Mouse (Mus musculus): ENCODE measurements around the gene Dusp1. TPM values are rescaled to one million over a fixed set of nuclear protein-coding genes. Genes with fewer than 3 reads are reported as not detected.

Dusp1 gene
- 38.0 TPM for polyA plus RNA-seq (2015; fragmentation: Illumina TruSeq; extraction: RNeasy Lipid Tissue Mini Kit (QIAGEN cat#74804); ENCODE audit: insufficient read depth, low replicate concordance)

DNA sequence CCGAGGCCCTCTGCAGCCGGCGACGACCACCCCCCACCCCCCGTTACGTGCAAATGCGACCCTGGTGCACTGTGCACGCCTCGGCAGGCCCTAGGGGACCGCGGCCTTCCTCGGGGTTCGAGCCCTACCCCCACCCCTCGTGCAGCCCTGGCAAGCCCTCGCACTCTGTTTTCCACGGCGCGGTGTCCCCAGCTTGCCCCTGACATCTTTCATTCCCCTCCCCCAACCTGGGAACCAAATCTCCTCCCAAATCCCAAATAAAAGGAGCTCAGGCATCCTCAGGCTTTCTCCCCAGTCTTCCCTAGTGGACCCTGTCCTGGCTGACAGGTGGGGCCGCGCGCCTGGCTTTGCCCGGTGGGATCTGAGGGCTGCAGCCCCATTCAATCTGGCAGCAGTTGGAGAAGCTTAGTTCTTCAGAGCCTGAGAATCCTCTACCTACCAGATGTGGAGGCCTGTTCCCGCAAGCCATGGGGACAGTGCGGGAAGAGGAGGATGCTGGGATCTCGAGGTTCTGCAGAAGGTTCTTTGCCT is at the start of gene Dusp1:
Gene Dusp1 (minus strand): TSS at position 478 of the 531 bp plus-strand sequence.

DNA sequence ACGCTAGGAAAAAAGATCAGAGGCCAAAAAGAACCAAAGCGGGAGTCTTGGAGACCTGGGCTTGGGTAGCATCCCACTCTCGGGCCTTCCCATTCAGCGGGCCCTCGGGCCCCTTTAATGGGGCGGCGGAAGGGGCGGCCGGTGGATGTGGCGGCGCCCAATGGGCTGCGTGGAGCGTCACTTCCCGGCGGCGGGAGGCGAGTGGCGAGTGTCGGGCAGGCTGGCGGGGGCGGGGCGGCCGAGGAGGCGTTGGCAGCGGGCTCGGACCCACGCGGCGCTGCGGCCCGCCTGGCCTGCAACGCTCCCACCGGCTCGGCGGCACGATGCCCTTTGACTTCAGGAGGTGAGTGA is 663 bp downstream of the Dusp1 start, which contains the start of gene Ergic1:
Gene Ergic1 (plus strand): TSS at position 200 of the 351 bp plus-strand sequence.

Other genes starting within 250 kb of the Dusp1 start
- gene Neurl1b, start 147.3 kb downstream of the Dusp1 start, polyA plus RNA-seq (2015; fragmentation: Illumina TruSeq; extraction: RNeasy Lipid Tissue Mini Kit (QIAGEN cat#74804); ENCODE audit: insufficient read depth, low replicate concordance), result 2.9 TPM
- 31.6 TPM for gene Ergic1, start 639 bp downstream of the Dusp1 start, polyA plus RNA-seq (2015; fragmentation: Illumina TruSeq; extraction: RNeasy Lipid Tissue Mini Kit (QIAGEN cat#74804); ENCODE audit: insufficient read depth, low replicate concordance)
- gene Atp6v0e, start 101.1 kb upstream of the Dusp1 start, polyA plus RNA-seq (2015; fragmentation: Illumina TruSeq; extraction: RNeasy Lipid Tissue Mini Kit (QIAGEN cat#74804); ENCODE audit: insufficient read depth, low replicate concordance), result 181 TPM
- gene Crebrf, start 153.5 kb upstream of the Dusp1 start, polyA plus RNA-seq (2015; fragmentation: Illumina TruSeq; extraction: RNeasy Lipid Tissue Mini Kit (QIAGEN cat#74804); ENCODE audit: insufficient read depth, low replicate concordance), result 61.7 TPM
- gene Bnip1, start 218.9 kb upstream of the Dusp1 start, polyA plus RNA-seq (2015; fragmentation: Illumina TruSeq; extraction: RNeasy Lipid Tissue Mini Kit (QIAGEN cat#74804); ENCODE audit: insufficient read depth, low replicate concordance), result 46.1 TPM